Mouse (Mus musculus) c-Kit-positive CD71-negative TER-119-negative erythroid progenitor cells, embryonic 14.5 days (primary cell): ENCODE measurements at regions not wholly inside any gene's neighbourhood (a gene's known extent, or its start where the extent isn't known, plus 50 kb on each side); places are given as distances from the start of the nearest gene placed in this dataset.

Source experiments
- DNase-seq: peaks from one replicate; pipeline ENCODE4 v3.0.0-alpha.2; 2013; ENCODE audit warnings: low read depth

GRCm38 (mm10) chr10:110534387-110534786 lies 78.4 kb upstream of the Nav3 start:
- DNase-seq = no peak

GRCm38 (mm10) chr10:110542712-110543111 lies 86.7 kb upstream of the Nav3 start:
- DNase-seq = no peak

DNA sequence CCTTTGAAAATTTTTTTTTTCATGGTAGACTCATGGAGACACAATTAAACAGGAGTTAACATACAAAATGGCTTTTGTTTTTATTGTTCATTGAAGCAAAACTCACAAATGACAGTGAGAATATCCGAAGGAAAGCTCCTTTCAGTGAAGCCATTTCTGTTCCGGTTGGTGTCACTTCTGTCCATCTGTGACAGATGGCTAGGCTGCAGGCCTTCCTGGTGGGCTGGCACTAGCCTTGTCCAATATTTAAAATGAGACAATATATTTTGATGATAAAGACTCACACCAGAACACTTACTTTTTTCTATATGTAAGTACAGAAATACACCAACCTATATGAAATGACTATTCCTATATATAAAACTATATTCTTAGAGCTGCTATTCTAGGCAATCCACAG lies 92.4 kb upstream of the Nav3 start:
- no peak for DNase-seq

DNA sequence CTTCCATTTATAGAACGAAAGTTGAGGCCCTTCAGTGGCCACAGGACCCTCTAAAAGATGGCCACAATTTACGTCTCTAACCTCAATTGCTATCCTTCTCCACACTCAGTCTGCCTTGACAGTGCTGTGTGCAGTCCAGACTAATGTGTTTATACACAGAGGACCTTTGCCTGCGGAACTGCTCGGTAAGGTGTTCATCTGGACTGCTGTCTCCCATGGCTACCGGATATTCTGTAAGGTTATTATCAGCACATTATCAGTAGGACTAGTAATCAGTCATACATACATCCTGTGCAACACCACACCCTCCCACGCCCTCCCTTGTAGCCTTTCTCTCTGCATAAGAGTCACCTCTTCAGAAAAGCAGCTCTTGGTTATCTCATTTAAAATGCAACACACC lies 98.0 kb upstream of the Nav3 start:
- DNase-seq = no peak

- DNase-seq = no peak
Measured at GRCm38 (mm10) chr10:110556326-110556883, 100.4 kb upstream of the Nav3 start.

GRCm38 (mm10) chr10:110563057-110563456 lies 107.1 kb upstream of the Nav3 start:
- no peak for DNase-seq

DNA sequence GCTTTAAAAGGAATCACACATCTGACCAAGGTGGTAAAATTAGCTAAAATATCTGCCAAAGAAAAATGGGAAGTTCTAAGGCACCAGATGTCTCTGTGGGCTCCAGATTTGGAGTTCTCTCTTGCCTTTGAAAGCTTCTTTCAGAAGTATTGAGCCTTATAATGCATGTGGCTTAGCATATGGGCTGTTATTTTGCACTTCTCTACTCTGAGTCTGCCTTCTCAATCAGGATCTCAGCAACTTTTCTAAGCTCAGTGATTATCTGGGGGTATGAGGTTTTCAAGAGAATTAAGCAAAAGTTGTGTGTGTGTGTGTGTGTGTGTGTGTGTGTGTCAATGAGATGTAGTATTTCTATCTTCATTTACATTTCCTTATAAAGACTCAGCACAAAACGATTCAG lies 107.6 kb upstream of the Nav3 start:
- DNase-seq = no peak

GRCm38 (mm10) chr10:110566260-110567050 lies 110.5 kb upstream of the Nav3 start:
- DNase-seq = no peak

- DNase-seq = no peak
Measured at GRCm38 (mm10) chr10:110570465-110570864, 114.5 kb upstream of the Nav3 start.

DNA sequence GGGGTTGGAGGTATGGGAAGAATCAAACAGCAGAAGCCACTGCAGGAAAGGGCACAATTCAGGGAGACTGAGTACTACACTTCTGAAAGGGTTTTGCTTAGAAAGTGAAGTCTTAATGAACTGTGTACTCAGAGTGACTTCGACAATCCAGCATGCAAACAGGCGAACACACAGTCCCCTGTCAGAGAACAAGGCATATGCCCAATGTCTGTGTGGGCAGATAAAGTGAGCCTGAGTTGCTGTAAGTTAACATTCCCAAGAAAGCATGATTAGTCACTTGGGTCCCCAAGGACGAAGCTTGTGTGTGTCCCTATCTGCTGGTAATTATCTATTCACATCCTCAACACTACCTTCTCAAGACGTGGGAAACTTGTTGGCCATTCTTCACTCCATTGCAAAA lies 115.2 kb upstream of the Nav3 start:
- DNase-seq = no peak

DNA sequence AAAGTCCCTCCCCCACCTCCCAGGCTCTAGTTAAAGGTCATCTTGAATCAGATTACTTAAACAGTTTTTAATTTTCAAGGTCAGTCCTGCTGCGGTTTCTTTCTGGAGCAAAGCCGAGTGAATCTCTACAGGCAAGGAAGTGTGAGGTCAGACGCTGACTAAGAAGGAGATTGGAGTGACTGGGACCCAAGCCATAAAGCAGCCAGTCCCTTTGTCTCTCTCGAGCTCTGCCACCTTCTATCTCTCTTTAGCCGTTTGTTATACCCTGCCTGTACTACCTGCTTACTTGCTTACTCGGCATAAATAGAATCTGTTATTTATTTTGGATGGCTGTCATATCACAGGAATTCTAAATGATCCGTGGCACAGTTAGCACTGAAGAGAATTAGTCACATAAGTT lies 117.5 kb upstream of the Nav3 start:
- no peak for DNase-seq

DNA sequence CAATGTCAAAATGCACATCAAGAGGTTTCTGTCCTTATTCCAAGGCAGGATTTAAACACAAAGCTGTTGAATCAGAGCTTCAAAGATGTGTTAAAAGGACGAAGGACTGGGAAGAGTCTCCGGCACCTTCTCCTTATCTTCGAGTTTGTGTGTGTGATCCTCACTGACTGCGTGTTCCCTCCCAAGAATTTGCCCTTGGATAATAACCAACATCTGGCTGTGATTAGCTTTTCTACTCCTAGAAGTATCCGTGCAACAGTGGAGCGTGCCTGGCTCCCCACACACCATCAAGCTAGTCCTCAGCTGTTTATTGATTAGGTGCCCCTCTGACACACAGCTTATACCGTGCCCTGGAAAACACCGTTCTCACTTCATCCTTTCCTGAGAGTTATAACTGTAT lies 130.0 kb upstream of the Nav3 start:
- DNase-seq = no peak

GRCm38 (mm10) chr10:110586507-110586906 lies 130.5 kb upstream of the Nav3 start:
- no peak for DNase-seq

GRCm38 (mm10) chr10:110587529-110587928 lies 131.5 kb upstream of the Nav3 start:
- DNase-seq = no peak

- no peak for DNase-seq
Measured at GRCm38 (mm10) chr10:110600352-110600853, 144.4 kb upstream of the Nav3 start.

DNA sequence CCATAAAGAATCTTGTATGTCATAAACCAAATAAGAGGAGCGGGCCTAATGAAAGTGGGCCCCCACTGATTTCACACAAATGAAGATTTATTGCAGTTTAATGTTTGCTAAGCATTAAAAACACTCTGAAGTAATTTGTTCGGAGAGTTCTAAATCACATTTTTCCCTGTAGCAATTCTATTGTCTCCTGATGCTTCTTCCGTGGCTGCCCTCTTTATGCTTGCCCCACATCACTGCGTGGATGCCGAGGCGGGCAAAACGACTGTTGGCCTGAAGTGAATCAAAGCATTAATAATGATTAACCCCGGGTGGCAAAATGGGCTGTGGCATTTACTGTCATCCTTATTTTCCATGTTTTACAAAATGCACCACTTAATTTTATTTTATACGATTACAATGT lies 134.9 kb upstream of the E2f7 start:
- no peak for DNase-seq

- no peak for DNase-seq
Measured at GRCm38 (mm10) chr10:110617004-110617403, 128.2 kb upstream of the E2f7 start.

DNA sequence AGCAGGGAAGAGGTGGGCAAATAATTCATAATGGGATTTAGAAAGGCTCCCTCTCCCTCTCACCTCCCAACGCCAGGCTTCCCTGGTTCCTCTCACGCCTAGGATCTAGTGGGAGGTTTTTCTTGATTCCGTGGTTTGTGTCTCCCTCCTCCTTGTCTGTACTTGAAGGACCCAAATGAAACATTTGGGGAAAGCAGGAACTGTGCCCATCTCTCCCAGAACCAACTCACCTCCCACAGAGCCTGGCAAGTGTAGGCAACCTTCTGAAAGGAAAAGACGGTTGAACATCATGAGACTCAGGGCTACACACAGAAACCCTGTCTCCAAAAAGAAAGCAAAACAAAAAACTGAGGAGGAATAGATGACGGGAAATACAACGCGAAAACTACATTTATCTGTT lies 126.0 kb upstream of the E2f7 start:
- no peak for DNase-seq

DNA sequence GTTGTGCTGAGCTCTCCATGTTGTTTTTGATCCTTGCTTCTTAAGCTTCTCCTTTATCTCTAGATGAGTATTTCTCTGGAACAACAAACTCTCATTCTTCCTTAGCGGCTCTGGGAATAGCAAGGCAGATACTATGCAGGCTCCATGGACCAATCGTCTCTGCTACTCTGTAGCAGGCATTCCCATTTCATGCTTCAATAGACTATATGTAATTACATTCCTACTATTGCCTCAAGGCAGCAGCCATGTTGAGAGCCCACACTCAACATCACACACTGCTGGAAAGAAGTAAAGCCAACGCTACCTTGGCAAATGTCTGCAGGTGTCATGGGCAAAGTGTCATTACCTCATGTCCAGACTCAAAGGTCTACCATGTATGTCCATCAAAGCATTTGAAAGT lies 119.6 kb upstream of the E2f7 start:
- DNase-seq = no peak

DNA sequence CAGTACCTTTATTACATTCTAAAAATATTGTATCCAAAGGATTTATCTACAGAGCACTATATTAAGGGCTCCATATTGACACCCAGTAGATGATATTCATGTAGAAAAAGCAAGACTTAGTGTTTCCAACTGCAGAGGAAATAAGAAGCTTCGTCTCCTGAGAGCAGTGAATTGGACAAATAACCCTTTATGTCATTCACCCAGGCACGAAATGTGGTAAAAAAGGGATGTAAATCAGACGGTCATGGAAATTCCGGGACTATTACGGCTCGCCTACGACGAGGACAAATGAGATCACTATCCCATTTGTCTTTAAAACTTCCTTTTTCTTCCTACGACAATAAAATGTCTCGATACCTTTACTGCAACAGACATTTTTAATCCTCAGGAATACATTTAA lies 104.8 kb upstream of the E2f7 start:
- no peak for DNase-seq

DNA sequence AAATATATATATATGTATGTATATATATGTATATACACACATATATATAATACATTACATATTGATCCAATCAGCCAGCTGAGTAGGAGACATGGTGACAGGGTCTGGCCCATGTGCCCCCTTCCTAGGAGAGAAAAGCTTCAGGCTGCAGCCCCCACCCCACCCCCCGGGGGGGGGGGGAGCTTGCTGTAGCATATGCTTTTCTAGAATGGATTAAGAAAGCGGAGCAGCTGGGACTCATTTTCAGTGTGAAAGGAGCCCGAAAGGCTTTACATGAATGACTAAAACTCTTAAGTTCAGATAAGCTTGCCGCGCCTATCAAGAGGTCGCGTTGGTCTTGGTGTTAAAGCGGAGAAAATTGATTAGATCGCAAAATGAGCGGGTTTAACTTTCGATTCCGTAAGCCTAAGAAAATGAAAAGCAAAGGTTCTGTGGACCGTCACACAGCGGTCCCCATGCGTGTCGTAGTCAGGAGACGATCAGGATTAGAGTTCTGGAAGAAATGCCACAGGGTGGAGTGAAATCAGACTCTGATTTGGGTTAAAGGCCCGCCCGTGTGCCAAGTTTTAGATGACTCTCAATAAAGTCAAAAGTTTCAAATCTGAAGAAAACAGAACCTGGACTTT lies 103.1 kb upstream of the E2f7 start:
- DNase-seq = no peak

GRCm38 (mm10) chr10:110647603-110648002 lies 97.6 kb upstream of the E2f7 start:
- no peak for DNase-seq

DNA sequence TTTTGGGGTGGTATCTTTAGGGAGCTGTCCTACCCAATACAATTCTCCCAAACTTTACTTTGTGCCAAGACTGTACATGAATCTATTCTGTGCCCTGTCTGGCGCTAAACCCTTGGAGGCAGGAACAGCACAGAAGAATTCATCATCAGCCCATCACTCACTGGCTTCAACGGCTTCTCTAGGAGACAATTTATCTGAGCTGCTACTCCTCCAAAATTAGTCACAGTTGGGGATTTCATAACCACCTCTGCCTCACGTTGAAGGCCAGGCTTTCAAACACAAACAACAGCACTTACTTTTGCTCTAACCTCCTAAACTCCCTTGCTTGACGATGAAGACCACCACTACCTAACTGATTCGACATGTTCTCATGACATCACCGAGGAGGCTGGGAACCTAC lies 95.1 kb upstream of the E2f7 start:
- no peak for DNase-seq
